Mouse (Mus musculus): ENCODE data around the gene Nlrp9c. TPM values are rescaled to one million over a fixed set of nuclear protein-coding genes. Genes with fewer than 3 reads are reported as not detected.
"Not testable (repeated sequence)": the region's sequence is repeated elsewhere in the genome, so short reads cannot be mapped to it uniquely, and the experiment has no call there.

Nlrp9c gene
- polyA plus RNA-seq, 1 experiment from 2014 or later: not detected

DNA sequence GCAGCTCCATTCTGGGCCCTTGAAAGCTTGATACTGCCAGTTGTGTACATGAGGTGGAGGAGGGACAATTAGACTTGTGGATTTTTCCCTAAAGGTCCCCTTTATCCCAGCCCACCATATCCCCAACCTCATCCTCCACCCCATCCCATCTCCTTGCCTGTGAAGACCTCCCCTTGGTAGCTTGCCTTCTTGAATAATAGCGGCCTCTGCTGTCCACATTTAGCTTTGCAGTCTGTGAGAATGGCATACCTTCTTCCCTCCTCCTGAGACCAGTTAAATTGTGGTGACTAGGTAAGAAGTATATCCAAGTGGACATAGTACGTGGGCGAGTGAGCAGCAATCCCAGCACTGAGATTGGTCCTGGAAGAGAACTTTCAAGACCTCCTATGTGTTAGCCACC, 83.1 kb downstream of the Nlrp9c start:
- H3K9ac ChIP-seq (ENCODE audit: low read length); H3K9me3 ChIP-seq (ENCODE audit: control insufficient read depth, low read length); ATAC-seq (ENCODE audit: low read depth); H3K27ac ChIP-seq (ENCODE audit: low read length); H3K4me1 ChIP-seq (replicated peaks; ENCODE audit: control insufficient read depth, insufficient read depth, low read length); H3K4me3 ChIP-seq (ENCODE audit: low read length); H3K4me2 ChIP-seq (ENCODE audit: low read depth, low read length); H3K36me3 ChIP-seq (ENCODE audit: control insufficient read depth, insufficient read depth, low read length); H3K27me3 ChIP-seq (ENCODE audit: control insufficient read depth, insufficient read depth, low read depth, low read length): not testable (repeated sequence)
- 61% methylated on average over 3 of the region's 3 CpGs for WGBS

DNA sequence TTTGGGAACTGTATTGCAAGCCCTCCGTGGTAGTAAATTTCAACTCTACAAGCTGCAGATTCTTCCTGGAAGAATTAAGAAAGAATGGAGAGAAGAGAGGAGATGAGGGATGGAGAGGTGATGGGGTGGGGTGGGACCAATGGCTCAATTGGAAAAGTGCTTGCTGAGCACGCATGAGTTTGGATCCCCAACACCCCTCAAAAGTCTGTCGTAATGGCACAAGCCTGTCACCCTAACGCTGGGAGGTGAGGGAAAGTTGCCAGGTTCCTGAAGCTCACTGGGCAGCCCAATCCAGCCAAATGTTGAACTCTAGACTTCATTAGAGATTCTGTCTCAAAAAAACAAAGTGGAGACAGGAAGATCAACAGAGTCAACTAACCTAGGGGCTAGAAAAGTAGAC, 87.7 kb downstream of the Nlrp9c start:
- H3K4me1 ChIP-seq (replicated peaks; ENCODE audit: control insufficient read depth, insufficient read depth, low read length); ATAC-seq (ENCODE audit: low read depth); H3K36me3 ChIP-seq (ENCODE audit: control insufficient read depth, insufficient read depth, low read length); H3K9me3 ChIP-seq (ENCODE audit: control insufficient read depth, low read length); H3K4me3 ChIP-seq (ENCODE audit: low read length); H3K4me2 ChIP-seq (ENCODE audit: low read depth, low read length); H3K9ac ChIP-seq (ENCODE audit: low read length); H3K27me3 ChIP-seq (ENCODE audit: control insufficient read depth, insufficient read depth, low read depth, low read length); H3K27ac ChIP-seq (ENCODE audit: low read length): not testable (repeated sequence)
- 78% methylated on average over 4 of the region's 4 CpGs for WGBS

DNA sequence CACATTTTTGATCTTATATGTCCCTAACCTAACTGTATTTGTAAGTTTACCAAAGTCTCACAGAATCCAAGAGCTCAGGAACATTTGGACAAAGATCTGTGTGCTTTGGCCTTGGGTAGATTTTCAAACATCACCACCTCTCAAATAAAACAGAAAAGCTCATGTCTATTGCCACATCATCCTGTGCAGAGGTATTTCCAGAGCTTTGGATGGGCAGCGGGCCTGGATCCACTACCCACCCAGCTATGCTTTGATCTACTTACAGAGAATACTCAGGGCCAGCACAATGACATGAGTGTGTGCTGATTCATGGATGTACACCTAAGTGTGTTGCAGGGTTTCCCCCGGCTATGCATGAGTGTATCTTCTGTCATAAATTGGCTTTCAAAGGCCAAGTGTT, 88.3 kb downstream of the Nlrp9c start:
- ATAC-seq (ENCODE audit: low read depth); H3K27me3 ChIP-seq (ENCODE audit: control insufficient read depth, insufficient read depth, low read depth, low read length); H3K4me2 ChIP-seq (ENCODE audit: low read depth, low read length); H3K9me3 ChIP-seq (ENCODE audit: control insufficient read depth, low read length); H3K4me1 ChIP-seq (replicated peaks; ENCODE audit: control insufficient read depth, insufficient read depth, low read length); H3K9ac ChIP-seq (ENCODE audit: low read length); H3K27ac ChIP-seq (ENCODE audit: low read length); H3K4me3 ChIP-seq (ENCODE audit: low read length); H3K36me3 ChIP-seq (ENCODE audit: control insufficient read depth, insufficient read depth, low read length): not testable (repeated sequence)
- WGBS: 72% methylated on average over 2 of the region's 2 CpGs

DNA sequence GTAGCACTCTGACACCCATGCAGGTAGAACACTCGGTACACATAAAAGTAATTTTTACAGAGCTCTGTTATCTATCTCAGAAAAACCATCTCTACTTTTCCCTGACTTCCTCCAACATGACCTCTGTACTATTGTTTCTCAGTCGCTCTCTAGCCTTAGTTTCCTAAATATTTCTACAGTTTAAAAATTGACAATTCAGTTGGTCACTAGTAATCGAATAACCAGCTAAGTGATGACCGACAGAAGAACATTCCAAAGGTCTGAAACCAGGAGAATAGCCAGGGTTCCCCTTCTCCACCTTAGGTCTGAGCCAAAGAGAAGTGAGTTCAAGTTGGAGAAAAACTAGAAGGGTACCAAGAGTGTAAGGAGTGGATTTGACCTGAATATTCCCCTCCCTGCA, 91.7 kb downstream of the Nlrp9c start:
- H3K9ac ChIP-seq (ENCODE audit: low read length); ATAC-seq (ENCODE audit: low read depth); H3K4me1 ChIP-seq (replicated peaks; ENCODE audit: control insufficient read depth, insufficient read depth, low read length); H3K36me3 ChIP-seq (ENCODE audit: control insufficient read depth, insufficient read depth, low read length); H3K4me2 ChIP-seq (ENCODE audit: low read depth, low read length); H3K27ac ChIP-seq (ENCODE audit: low read length); H3K9me3 ChIP-seq (ENCODE audit: control insufficient read depth, low read length); H3K27me3 ChIP-seq (ENCODE audit: control insufficient read depth, insufficient read depth, low read depth, low read length); H3K4me3 ChIP-seq (ENCODE audit: low read length): not testable (repeated sequence)
- 76% methylated on average over 4 of the region's 4 CpGs for WGBS

DNA sequence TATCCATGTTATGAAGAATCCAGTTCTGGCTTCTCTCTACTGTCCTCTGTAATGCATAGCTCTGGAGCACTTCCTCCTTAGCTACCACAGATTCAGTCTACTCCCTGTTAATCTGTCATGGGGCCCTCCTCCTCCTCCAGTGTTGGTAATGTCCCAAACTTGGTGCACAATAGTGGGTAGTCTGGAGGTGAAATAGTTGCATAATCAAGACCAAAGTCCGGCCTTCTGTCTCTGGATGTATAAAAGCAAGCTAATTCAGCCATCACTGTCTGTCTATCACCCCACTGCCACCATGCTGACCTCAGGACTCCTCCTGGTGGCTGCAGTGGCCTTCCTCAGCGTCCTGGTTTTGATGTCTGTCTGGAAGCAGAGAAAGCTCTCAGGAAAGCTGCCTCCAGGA, 96.6 kb downstream of the Nlrp9c start, which contains the start of gene Cyp2a4:
Cyp2a4 (plus strand) TSS at position 244 of the 400 bp plus-strand sequence.
- not testable (repeated sequence) for H3K36me3 ChIP-seq (ENCODE audit: control insufficient read depth, insufficient read depth, low read length); H3K9ac ChIP-seq (ENCODE audit: low read length); ATAC-seq (ENCODE audit: low read depth); H3K27ac ChIP-seq (ENCODE audit: low read length); H3K4me3 ChIP-seq (ENCODE audit: low read length); H3K4me1 ChIP-seq (replicated peaks; ENCODE audit: control insufficient read depth, insufficient read depth, low read length); H3K27me3 ChIP-seq (ENCODE audit: control insufficient read depth, insufficient read depth, low read depth, low read length); H3K9me3 ChIP-seq (ENCODE audit: control insufficient read depth, low read length); H3K4me2 ChIP-seq (ENCODE audit: low read depth, low read length)
- WGBS: 52% methylated on average over 2 of the region's 2 CpGs

DNA sequence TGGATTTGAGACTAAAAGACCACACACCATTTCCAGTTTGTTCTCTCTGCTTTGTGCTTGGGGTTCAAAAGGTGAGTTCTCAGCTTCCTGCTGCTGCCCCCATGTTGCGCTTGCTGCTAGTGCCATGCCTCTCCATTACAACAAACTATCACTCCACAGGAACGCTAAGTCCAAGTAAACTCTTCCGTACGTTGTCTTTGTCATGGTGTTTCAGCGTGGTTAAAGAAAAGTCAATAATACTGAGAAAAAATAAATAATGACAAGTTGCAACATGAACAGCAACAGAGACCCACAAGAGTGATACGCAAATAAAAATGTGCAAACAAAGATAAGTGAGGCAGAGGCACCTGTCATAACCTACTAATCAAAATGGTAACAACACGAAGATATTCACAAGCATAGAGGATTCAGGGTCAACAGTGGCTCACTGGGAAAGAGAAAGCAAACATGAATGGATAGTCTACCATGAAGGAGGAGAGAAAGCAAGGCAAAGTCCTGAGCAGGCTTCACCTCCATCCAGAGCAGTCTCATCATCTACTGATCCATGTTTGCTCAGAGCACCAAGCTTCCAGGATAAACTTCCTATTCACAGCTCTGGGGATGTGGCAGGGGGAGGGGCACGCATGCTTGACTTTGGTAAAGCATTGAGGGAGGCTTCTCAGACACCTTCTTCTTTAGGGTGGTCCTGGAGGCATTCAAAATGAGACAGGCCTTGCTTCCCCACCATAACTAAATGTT, 99.9 kb downstream of the Nlrp9c start:
- not testable (repeated sequence) for H3K27me3 ChIP-seq (ENCODE audit: control insufficient read depth, insufficient read depth, low read depth, low read length); H3K4me1 ChIP-seq (replicated peaks; ENCODE audit: control insufficient read depth, insufficient read depth, low read length); H3K36me3 ChIP-seq (ENCODE audit: control insufficient read depth, insufficient read depth, low read length); H3K27ac ChIP-seq (ENCODE audit: low read length); ATAC-seq (ENCODE audit: low read depth); H3K4me2 ChIP-seq (ENCODE audit: low read depth, low read length); H3K9ac ChIP-seq (ENCODE audit: low read length); H3K9me3 ChIP-seq (ENCODE audit: control insufficient read depth, low read length); H3K4me3 ChIP-seq (ENCODE audit: low read length)
- WGBS: 65% methylated on average over 8 of the region's 8 CpGs

Other genes starting within 250 kb of the Nlrp9c start
- not detected in 2 replicates for gene Cyp2b9, start 230.3 kb downstream of the Nlrp9c start, polyA plus RNA-seq (2015; fragmentation: Nextera tagmentation; extraction: Ambion mirVana)
- not detected in 2 replicates for gene Vmn1r184, start 143.4 kb downstream of the Nlrp9c start, polyA plus RNA-seq (2015; fragmentation: Nextera tagmentation; extraction: Ambion mirVana)
- gene Cyp2a4, start 96.5 kb downstream of the Nlrp9c start, polyA plus RNA-seq (2015; fragmentation: Nextera tagmentation; extraction: Ambion mirVana): not detected in 2 replicates
- gene Nlrp4a, start 31.4 kb upstream of the Nlrp9c start, polyA plus RNA-seq (2015; fragmentation: Nextera tagmentation; extraction: Ambion mirVana): not detected in 2 replicates
- not detected in 2 replicates for gene Nlrp9a, start 131.3 kb upstream of the Nlrp9c start, polyA plus RNA-seq (2015; fragmentation: Nextera tagmentation; extraction: Ambion mirVana)
- gene Vmn1r185, start 214.8 kb upstream of the Nlrp9c start, polyA plus RNA-seq (2015; fragmentation: Nextera tagmentation; extraction: Ambion mirVana): not detected in 2 replicates

Data from lung, embryonic 16.5 days (tissue).